Mouse (Mus musculus) left cerebral cortex, postnatal 14 days (tissue): ENCODE data around the gene Slc35f4. TPM values are rescaled to one million over a fixed set of nuclear protein-coding genes. Genes with fewer than 3 reads are reported as not detected.

ENCODE experiments used
- DNase-seq, 2 experiments: peaks; one replicate each; pipeline ENCODE4 v3.0.0; 2021 to 2022; ENCODE audit warnings: low spot score in 2 of 2, mixed read lengths in 1 of 2
- intact Hi-C: fragments of 180-260 bp; cut with DNase I; formaldehyde crosslinking; loops from one replicate; pipeline ENCODE4 v1.15.1; 2025
- long read RNA-seq, 2 experiments: library from polyadenylated mRNA; stranded (forward); transcript quantifications; one replicate each; pipeline ENCODE4 v2.0.0; 2021
- total RNA-seq, 2 experiments: library from RNA; stranded (reverse); gene quantifications; 2 replicates each; pipeline ENCODE4 v1.2.3; 2021

Slc35f4 gene
- 10 to 100 TPM; 18.5 to 19.2 TPM for total RNA-seq
- long read RNA-seq, experiment 1, partial matches to known transcripts = 1 of 3 reads
- long read RNA-seq, experiment 1, other reads (novel, unspliced or antisense) = 2 of 3 reads
- long read RNA-seq, experiment 2, partial matches to known transcripts = 4 of 6 reads
- long read RNA-seq, experiment 2, other reads (novel, unspliced or antisense) = 2 of 6 reads

DNA sequence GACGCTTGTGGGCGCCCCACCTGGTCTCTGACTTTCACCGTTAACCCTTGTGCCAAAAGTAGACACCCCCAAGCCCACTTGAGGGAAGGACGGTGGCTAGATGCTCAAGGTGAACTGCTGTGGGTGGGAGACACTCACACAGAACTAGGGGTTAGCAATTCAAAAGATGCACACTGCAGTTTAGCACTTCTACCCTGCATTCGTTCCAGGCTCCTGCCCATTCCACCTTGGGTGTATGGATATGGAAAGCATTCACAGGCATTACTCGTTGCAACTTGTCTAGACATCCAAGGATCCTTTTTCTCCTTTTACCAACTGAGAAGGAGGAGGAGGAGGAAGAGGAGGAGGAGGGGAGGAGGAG, at the start of gene Slc35f4:
TSS of gene Slc35f4 (minus strand) at position 116 of the 361 bp plus-strand sequence.
- intact Hi-C loops = loop anchor here (5.0 to 10.0 kb wide), 2 partner anchors 191 to 284 kb away; no protein-coding TSS in a partner anchor
- DNase-seq = no peak

DNA sequence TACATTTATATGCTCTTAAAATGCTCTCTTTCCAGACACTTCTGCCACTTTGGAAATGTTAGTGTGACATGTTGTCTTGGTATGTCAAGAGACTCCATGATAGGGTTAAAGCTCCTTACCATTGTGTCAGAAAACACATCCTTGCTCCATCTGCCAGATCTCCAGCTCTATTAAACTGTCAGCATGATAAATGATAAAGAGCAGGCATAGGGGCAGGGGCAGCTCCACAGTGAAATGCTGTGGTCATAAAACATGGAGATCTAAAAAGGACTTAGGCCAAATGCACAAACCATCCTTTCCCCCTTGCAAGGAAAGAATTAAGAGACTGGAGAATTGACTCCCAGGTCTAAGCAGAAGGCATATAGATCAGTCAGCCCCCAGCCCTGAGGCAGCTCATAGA, 42.5 kb upstream of the Slc35f4 start:
- intact Hi-C loops = no loop called here
- no peak for DNase-seq

DNA sequence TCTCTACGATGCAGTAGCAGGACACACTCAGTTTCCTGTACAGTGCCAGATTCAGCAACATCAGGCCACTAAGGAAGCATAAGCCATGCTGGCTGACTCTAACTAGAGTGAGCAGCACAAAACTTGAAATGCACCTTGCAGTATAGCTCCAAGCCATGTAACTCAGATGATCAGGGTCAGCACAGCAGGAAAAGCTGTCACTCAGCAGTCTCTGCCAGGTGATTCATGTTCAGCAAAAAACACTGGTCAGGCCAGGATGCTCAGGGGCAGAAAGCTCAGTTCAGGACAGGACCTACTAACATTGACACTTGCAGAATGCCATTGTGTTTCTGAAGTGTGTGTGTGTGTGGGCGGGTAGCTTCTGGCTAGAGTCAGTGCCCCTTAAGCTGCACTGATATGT, 34.9 kb upstream of the Slc35f4 start:
- DNase-seq = no peak
- intact Hi-C loops = no loop called here

DNA sequence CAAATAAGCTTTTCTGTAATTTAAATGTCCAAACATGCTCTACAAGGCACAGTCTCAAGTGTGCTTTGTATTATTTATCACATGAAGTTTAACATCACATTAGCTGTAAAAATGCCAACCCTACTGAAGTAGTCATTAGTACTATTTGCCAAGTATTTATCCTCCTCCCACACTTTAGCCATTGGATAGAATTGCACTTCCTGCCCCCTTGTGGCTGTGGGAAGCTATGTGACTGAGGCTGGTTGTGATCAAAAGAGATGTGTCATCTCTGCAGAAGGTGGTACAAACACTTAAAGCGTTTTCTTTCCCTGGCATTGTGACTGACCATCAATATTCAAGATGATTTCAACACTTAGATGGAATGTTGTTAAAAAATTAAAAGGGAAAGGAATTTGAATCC, 14.3 kb upstream of the Slc35f4 start:
- intact Hi-C loops = loop anchor here (5.0 to 10.0 kb wide), 2 partner anchors 195 to 303 kb away; no protein-coding TSS in a partner anchor
- DNase-seq = no peak

DNA sequence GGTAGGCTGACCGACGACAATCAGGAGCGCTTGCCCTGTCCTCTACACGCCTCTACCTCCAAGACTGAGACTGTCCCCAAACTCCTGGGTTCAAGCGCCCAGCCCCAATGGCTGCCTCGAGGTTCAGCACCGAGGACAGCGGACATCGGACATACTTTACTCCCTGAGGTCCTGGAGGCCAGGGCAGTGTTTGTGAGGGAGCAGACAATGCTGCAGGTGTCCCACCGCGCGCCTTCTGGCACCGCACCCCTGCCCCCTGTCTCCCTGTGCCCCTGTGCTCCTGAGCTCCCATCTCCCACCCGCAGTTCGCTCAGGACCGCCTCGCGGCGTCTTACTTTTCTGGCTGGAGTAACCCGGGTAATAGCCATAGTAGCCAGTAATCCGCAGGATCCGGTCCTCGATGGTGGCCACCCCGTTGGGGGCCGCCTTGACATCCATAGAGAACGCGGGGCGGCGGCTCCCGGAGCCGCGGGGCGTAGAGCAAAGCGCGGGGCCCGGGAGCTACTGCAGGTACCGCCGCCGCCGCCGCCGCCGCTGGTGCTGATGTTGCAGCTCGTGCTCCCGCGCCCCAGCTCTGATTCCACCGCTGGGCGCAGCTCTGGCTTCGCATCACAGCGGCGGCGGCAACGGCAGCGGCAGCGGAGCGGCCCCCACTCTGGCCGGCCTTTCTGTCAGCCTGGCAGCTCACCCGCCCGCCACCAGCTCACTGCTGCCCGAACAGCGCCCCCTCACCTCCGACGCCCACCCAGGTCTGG, 493 bp downstream of the Slc35f4 start:
- intact Hi-C loops = loop anchor here (5.0 to 10.0 kb wide), 2 partner anchors 191 to 283 kb away; no protein-coding TSS in a partner anchor
- DNase-seq = peak; percentile 26 to 40

DNA sequence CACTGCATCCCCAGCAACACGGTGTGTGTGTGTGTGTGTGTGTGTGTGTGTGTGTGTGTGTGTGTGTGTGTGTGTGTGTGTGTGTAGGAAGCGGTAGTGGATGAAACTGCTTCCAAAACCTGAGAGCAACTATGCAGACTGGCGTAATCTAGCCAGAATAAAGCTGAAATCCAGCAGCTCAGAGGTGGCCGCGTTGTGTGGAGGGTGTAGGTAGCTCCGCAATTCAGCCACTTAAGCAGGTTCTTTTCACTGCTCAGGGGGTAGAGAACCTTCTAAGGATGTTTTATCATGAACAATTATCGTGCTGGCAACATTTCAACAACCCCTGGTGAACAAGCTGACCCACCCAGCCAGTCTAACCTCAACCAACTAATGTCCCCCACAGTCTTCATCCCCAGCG, 1.2 kb downstream of the Slc35f4 start:
- DNase-seq = peak in 1 of 2 experiments; percentile 27
- intact Hi-C loops = loop anchor here (5.0 to 10.0 kb wide), 2 partner anchors 190 to 282 kb away; no protein-coding TSS in a partner anchor

DNA sequence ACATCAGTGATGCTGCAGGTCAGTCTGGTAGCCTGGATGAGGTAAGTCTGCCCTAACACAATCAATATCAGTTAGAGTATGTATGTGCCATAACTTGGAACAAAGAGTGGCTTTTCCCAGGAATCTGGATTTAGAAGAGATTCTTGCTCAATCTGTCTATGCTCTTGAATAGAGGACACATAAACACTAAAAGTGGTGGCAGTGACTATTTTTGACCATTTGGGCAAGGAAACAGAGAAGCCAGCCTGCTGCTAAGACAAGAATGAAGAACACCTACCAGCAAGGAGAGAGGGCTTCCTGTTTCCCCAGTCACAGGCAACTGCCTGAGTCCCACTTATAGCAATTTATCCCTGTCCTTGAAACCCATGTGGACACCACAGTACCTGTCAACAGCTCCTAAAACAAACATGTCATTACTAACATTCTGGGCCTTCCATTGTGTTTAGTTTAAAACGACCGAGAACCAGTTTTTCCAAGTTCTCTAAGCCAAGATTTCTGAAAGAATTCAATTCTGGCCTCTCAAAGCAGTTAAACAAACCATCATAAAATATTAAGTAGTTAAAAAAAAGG, 10.7 kb downstream of the Slc35f4 start:
- intact Hi-C loops = no loop called here
- no peak for DNase-seq

DNA sequence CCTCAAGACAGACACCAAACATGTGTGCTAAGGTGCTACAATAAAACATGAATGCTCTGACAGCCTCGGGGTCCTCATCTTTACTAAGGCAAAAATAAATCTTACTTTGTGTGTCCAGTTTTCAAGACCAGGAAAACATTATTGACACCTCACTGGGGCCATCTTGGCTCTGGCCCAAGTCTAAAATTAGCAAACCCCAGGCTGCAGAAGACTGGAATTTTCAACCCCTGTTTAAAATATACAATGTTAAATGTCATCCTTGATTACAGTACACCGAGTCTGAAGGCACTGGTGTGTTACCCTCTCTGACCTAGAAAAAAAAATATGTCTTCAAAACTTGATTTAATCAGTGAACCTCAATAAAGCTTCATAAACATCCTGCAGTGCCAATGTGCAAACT, 11.7 kb downstream of the Slc35f4 start:
- DNase-seq = no peak
- intact Hi-C loops = no loop called here

DNA sequence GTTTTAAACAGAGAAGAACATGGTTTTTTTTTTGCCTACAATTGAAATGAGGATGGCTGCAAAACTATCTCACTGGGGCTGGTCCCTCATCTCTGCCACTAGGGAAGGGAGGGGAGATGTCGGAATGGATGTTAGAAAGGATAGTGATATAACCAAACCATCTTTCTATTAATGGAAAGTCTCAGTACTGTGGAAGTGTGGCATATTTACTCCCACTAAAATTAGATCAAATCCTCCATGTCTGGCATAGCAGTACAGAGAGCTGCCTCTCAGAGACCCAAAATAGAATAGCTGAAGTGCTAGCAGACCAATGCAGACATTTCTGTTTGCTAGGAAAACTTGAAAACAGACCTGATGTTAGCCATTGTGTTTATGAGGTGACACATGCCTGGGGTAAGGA, 30.7 kb downstream of the Slc35f4 start:
- intact Hi-C loops = no loop called here
- peak in 1 of 2 experiments; percentile 14 for DNase-seq

DNA sequence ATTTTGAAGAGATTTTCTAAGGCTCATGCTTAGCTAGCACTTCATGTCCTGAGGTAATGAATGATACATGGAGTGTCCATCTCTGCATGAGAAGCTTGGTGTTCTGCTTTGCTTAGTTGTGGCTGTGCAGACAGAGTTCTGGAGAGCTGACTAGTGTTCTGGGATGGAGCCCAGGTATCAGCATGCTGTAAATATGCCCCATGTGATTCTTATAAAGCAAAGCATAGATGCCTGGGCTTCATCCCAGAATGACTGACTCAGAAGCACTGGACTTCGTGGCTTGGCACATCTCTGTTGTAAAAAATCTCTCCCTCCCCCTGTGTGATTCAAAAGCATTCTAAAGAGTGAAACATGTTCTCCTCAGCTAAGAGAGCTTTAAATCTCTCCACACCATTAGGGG, 32.1 kb downstream of the Slc35f4 start:
- DNase-seq = peak; percentile 45 to 60
- intact Hi-C loops = no loop called here

DNA sequence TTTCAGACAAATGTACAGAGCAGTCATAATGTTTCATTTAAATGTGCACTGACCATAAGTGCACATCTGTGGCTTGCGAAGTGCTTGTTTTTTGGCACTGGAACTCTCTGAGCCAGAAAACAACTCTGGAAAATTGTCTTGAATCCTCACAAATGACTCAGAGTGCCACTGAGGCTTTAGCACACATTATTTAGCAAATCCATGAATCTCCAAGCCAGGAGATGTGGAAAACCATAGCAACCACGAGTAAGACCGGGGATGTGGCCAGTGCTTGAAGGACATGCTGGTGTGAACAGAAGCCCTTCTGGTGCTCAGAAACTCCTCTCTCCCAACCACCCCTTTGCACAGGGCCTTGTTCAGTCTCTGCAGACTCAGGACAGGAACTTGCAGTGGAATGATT, 33.3 kb downstream of the Slc35f4 start:
- intact Hi-C loops = no loop called here
- peak in 1 of 2 experiments; percentile 11 for DNase-seq

DNA sequence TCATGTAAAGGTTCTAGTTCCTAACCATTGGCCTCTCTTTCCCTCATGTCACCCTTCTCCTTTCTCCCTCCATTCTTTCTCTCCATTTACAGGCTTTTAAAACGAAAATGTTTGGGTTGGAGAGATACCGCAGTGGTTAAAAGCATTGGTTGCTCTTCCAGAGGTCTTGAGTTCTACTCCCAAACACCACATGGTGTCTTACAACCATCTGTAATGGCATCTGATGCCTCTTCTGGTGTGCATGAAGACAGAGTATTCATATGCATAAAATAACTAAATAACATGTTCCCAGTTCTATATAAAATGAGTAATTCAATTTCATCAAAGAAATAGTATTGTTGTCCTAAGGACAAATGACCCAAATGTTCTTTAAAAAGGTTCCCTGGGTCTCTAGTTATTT, 49.2 kb downstream of the Slc35f4 start:
- no peak for DNase-seq
- intact Hi-C loops = no loop called here

DNA sequence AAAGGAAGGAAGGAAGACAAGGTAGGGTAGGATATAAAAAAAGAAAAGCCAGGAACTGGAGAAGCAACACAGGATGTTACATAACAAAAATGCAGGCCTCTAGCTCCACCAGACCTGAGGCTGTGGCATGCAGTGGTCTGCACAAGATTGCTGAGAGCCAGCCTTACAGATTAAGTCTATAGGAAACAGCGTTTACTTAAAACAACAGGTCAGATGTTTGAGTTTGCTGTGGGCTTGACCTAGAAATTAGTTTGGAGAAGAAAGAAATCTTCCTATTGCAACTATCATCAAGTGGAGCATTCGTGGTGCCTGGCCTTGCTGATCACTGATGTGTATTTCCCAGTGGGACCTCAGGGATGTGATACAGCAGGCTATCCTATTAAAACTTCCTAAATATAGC, 64.1 kb downstream of the Slc35f4 start:
- intact Hi-C loops = no loop called here
- no peak for DNase-seq

DNA sequence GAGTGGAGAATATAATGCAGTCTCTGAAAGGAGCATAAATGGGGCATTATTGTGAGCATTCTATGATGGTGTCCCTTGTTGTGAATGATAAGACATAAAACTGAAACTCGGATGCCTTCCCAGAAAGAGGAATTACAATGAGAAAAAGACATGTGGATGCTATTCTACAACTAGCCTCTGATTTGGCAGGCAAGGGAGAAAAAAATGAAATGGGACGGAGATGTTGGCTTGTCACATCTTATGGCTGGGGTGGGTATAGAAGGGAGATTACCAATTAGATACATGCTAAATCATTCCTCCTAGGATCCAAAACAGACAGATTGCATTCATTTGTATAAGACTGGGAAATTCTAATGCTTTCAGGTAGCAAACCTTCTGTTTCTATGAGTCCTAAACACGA, 65.0 kb downstream of the Slc35f4 start:
- intact Hi-C loops = no loop called here
- DNase-seq = no peak

DNA sequence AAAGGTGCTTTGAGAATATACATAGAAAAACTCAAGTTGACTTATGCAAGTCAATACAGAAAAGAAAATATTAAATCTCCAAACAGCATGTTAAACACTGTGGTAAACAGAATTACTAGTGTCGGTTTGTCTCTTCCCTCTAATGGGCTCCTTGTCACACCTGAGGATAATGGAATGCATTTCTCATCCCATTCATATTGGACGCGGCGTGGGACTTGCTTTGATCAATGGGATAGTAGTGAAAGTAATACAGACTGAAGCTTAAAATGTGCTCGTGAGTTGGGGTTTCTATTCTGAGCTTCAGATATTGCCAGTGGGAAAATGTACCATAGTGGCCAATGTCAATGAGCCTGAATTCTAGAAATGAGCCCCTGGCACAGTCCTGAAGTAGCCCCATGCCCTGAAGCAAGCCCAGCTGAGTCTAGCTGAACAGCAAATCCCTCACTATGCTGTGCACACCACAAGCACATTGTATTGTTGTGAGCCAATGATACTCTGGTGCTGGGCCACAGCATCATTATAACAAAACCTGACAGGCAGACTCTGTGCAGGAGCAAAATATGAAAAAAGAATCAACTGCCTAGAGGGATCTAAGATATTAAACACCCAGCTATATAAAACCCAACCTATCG, 71.4 kb downstream of the Slc35f4 start:
- DNase-seq = no peak
- intact Hi-C loops = no loop called here

DNA sequence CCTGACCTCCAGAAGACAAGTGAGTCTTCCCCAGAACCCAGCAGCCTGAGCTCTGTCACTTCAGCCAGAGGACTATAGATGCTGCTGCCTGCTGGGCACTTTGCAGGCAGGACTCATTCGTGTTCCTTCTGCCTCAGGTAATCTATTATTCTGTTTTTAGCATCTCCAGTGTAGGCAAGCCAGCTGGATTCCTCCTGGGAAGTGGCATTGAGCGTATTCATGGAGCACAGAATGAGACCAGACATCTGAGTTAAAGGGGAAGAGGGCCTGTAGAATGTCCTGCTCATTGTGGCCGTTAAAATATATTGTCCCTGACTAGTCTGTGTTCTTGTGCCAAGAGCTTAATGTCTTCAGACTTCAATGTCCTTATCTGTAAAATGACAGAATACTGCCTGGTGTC, 72.1 kb downstream of the Slc35f4 start:
- DNase-seq = no peak
- intact Hi-C loops = no loop called here

DNA sequence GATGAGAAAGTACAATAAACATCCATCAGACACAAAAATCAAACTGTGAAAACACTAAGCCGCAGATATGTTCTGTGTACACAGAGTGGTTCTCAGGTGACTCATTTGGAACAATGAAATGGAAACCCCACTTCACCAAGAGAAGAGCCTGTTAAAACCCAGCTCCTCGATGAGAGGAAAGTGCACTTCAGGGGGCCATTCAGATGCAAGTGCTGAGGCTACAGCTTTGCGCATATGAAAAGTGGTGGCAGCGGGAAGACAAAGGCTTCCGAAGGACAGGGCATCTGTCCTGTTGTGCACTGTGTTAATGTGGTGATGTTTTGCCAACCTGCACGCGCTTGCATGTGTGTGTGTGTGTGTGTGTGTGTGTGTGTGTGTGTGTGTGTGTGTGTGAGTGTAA, 78.2 kb downstream of the Slc35f4 start:
- DNase-seq = no peak
- intact Hi-C loops = no loop called here

DNA sequence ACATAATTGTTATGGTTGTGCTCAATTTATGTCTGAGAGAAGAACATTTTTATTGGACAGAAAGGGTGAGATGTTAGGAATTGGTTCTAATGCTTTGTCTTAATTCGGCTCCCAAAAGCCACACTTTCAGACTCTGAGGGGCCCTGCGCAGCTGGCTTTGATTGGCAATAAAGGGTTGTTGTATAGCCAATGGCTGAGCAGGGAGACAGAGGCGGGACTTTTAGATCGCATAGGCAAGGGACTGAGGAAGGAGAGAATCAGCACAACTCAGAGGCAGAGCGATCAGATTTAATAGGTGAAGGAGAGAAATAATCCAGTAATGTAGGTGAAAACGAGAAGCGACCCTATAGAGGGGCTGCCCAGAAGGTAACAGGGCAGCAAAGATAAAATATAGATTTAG, 79.4 kb downstream of the Slc35f4 start:
- intact Hi-C loops = no loop called here
- DNase-seq = no peak

DNA sequence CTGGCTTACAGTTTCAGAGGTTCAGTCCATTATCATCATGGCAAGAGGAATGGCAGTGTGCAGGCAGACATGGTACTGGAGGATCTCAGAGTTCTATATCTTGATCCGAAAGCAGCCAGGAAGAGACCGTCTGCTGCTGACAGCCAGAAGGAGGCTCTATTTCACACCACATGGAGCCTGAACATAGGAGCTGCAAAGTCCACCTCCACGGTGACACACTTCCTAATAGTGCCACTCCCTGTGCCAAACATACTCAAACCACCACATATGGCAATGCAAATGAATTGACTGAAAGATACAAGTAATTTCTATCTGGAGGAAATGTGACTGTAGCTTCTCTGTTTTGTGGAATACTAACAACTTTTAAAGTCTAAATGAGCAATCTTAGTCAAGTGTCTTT, 89.0 kb downstream of the Slc35f4 start:
- intact Hi-C loops = no loop called here
- DNase-seq = no peak

DNA sequence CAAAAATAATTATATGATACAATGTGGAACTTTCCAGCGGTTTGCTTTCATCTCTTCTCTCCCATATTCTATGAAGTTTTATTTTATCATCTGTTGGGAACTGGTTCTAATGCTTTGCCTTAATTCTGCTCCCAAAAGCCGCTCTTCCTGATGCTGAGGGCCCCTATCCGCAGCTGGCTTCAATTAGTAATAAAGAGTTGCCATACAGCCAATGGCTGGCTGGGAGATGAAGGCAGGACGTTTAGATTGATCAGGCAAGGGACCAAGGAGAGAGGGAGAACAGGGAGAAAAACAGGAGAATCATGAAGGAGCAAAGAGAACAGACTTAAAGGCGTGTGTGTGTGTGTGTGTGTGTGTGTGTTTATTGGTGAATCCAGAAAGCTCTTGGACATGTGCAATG, 94.0 kb downstream of the Slc35f4 start:
- intact Hi-C loops = no loop called here
- DNase-seq = no peak
